Mouse (Mus musculus): ENCODE measurements around the gene Ppara.

Ppara gene

DNA sequence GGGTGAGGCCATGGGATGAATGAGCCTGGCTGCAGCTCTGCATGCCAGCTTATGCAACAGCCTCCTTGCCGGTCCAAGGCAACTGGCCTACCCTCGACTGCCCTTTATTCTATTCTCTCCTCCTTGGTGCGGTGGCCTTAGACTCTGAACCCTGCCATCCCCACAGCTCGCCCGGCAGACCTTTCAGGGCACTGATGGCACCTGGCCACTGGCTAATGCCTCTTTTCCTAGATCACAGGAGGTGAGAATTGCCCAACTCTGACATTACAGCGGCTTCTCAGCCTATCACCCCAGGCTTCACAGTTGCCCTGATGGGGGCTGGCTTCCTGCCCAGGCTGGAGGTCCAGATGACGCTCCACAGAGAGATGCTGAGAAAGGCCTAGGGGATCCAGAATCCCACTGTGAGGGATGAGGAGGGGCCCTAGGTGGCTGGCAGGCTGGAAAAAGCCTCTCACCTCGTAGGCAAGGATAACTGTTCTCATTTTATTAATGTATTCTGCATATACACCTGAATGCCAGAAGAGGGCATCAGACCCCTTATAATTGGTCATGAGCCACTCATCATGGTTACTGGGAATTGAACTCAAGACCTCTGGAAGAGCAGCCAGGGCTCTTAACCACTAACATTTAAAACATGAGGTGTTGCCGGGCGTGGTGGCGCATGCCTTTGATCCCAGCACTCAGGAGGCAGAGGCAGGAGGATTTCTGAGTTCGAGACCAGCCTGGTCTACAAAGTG is 117.0 kb downstream of the Ppara start:
- DNase-seq (ENCODE audit: low read depth): no peak

Data from c-Kit-positive CD71-positive TER-119-negative erythroid progenitor cells, embryonic 14.5 days (primary cell).